Mouse (Mus musculus) retina, postnatal 7 days (tissue): ENCODE results near the gene Thada.

ENCODE experiments used
- DNase-seq: peaks from one replicate; pipeline ENCODE4 v3.0.0-alpha.2; 2012; ENCODE audit warnings: low read depth, low spot score

The Thada gene

GRCm38 (mm10) chr17:84372411-84373045, 93.5 kb downstream of the Thada start:
- DNase-seq, result no peak

GRCm38 (mm10) chr17:84370385-84370784, 95.6 kb downstream of the Thada start:
- DNase-seq, result no peak

DNA sequence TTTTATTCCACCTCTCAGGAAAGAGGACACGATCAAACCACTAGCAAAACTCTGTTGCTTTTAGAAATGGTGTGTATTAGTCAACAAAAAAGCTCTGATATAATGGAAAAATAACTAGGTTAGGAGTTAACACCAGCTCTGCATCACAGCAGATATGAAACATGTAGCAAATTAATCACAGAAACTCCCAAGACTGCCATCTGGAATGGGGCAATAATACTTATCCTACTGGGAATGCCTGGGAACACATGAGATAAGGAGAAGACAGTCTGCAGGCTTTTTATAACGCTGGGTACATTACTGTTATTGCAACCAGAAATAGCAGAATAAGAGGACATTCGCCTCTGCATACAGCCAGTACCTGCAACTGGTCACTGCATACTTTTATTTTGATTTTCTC, 96.2 kb downstream of the Thada start:
- no peak for DNase-seq

GRCm38 (mm10) chr17:84368213-84369014, 97.6 kb downstream of the Thada start:
- DNase-seq, result no peak

DNA sequence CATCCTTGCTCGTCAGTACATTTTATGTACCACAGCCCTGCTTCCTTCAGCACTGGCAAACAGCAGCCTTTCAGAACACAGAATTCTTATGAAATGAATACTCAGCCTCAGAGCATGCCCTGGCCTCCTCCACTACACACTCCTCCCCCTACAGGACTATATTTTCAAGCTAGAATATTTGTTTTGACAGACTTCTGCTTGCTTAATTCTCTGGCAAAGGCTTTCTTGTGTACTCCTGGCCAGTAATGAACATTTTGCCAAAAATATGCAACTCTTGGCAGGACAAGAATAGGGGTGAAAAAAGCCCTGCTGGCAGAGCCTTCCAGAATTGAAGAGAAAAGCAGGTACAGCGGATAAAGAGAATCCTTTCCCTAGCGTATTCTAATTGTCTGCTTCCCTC, 98.3 kb downstream of the Thada start:
- DNase-seq, result no peak

- DNase-seq, result no peak
Observed at GRCm38 (mm10) chr17:84365791-84366301, 100.2 kb downstream of the Thada start.

GRCm38 (mm10) chr17:84365006-84365716, 100.8 kb downstream of the Thada start:
- DNase-seq, result no peak

GRCm38 (mm10) chr17:84363444-84363843, 102.6 kb downstream of the Thada start:
- DNase-seq, result no peak

DNA sequence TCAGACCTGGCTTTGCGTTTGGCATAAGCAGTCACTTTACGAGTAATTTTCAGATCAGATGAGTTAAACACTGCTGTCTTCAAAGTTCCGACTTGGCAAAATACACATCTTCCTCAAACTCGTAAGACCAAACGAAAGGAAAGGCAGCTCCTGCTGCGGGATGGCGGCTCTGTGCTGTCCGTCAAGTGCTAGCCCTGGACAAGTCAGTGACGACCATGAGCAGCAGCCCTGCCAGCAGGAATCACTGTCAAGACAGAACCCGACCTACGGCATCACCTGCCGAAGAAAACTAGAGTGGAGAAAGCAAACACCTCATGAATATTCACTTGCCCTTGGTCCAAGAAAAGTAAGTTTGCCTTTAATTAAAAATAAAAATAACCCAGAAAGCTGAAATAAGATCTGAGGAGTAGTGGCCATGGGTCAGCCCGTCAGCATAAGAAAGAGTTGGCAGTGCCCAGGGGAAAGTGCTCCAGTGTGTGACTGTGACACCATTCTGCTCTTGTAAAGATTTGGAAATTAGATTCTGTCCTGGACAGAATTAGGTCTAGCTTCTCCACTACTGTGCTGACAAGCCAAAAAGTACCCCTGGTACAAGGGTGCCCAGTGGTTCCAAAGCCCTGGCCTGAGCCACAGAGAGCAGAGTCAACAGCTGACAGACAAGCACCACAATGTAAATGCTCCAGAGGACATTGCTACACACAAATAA, 103.3 kb downstream of the Thada start:
- DNase-seq, result no peak

DNA sequence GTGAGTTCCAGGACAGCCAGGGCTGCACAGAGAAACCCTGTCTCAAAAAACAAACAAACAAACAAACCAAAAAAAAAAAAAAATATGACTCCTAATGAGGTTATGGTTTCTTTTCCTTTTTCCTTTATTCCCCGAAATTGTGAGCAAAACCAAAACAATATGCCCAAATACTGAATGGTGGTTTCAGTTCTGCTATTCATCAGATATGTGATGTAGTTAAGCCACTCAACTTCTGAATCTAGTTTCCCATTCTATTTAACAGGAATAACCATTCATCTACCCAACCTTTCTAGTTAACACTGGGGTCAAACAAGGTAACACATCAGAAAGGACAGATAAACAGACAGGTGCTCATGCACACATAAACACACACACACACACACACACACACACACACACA, 105.0 kb downstream of the Thada start:
- DNase-seq, result no peak

DNA sequence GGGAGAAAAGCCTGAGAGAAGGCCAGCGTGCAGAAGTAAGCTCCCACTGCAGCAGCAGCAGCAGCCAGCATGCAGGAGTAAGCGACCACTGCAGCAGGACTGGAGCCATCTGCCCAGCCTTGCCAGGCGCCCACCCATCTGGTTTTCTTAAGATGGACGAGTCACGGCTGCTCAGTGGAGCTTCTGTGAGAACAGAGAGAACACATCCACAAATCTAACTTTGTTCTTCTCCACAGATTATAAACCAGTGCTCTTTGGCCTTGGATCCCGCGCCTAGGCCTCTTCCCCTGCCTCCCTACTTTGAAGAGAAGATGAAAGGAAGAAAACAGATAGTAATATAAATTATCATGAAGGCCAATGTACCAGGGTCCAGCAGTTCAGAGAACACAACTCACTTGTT, 106.2 kb downstream of the Thada start:
- DNase-seq, result no peak

DNA sequence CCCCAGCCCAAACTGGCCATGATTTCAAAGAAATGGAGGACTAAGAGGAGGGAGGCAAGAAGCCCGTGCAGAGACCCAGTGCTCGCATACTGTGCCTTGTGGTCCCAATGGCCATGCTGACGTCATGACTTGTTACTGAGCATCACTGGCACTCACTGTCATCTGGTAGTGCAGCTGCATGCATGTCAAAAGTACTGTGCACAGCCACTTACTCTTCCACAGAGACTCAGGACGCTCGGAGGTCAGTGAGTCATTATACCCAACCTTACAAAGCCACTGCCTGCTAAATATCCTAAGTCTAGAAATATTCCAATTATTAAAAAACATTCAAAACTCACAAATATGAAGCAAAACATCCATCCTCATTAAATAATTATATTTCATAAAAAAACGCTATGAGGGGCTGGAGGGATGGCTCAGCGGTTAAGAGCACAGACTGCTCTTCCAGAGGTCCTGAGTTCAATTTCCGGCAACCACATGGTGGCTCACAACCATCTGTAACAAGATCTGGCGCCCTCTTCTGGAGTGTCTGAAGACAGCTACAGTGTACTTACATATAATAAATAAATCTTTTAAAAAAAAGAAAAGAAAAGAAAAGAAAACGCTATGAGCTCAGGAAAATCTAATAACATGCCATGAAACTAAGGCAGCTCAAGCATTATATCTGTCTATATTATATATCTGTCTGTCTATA, 106.9 kb downstream of the Thada start:
- no peak for DNase-seq

DNA sequence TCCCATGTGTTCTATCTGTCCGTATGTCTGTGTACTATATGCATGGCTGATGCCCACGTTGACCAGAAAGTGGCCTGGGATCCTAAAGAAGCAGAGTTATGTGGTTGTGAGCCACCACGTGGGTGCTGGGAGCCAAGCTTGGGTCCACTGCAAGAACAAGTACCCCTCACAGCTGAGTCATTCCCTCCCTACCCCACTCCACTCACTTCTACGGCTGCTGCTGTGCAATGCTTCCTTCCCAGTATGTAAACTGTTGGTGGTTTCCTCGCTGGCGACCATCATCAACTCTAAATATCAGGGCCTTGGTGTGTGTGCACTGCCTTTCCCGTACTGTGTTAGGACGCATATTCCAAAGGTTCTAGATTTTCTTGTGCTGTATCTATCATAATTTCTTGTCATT, 108.2 kb downstream of the Thada start:
- DNase-seq, result no peak

GRCm38 (mm10) chr17:84356056-84356887, 109.7 kb downstream of the Thada start:
- DNase-seq, result no peak

DNA sequence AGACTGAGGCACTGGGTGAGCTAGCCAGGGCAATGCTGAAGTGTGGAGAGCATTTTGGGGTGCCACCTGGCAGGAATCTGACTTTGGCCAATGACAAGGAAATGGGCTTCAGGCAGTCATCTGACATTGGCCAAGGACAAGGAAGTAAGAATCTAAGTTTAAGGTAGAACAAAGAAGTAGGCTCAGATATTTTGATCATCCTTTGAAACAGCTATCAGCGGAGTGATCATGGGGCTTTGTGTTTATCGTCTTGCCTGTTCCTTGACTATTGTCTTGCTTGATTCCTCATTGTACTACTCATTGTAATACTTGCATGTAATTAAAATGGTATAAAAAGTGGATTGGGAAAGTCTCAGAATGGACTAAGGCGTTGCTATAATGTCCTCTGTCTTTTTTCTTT, 111.0 kb downstream of the Thada start:
- no peak for DNase-seq

- no peak for DNase-seq
Observed at GRCm38 (mm10) chr17:84353902-84354311, 112.1 kb downstream of the Thada start.

- DNase-seq, result no peak
Observed at GRCm38 (mm10) chr17:84353224-84353901, 112.6 kb downstream of the Thada start.

GRCm38 (mm10) chr17:84352790-84353154, 113.2 kb downstream of the Thada start:
- no peak for DNase-seq

- no peak for DNase-seq
Observed at GRCm38 (mm10) chr17:84351912-84352789, 113.9 kb downstream of the Thada start.
